Mouse (Mus musculus) lung, embryonic 14.5 days (tissue): ENCODE results near the gene Vat1. TPM values are rescaled to one million over a fixed set of nuclear protein-coding genes. Genes with fewer than 3 reads are reported as not detected.

Source experiments
- ATAC-seq: fragments of 200-750 bp; cut with Nextera tagmentation; 2 replicates; pipeline ENCODE4 v1.8.0; 2017; ENCODE audit warnings: mild to moderate bottlenecking, moderate TSS enrichment, moderate library complexity; ENCODE audit not compliant: insufficient read depth
- DNase-seq: peaks from one replicate; pipeline ENCODE4 v3.0.0-alpha.2; 2015
- H3K27ac ChIP-seq: fragments of 300-500 bp; sonication (generic); 2 replicates; pipeline ENCODE4 v1.5.1; 2014; ENCODE audit warnings: low read depth, mild to moderate bottlenecking, moderate library complexity
- H3K27me3 ChIP-seq: fragments of 300-500 bp; sonication (generic); 2 replicates; pipeline ENCODE4 v1.6.1; 2014; ENCODE audit warnings: low read length, control low read depth; ENCODE audit not compliant: insufficient read depth
- H3K36me3 ChIP-seq: fragments of 300-500 bp; sonication (generic); 2 replicates; pipeline ENCODE4 v1.6.1; 2014; ENCODE audit warnings: control low read depth; ENCODE audit not compliant: insufficient read depth
- H3K4me1 ChIP-seq: fragments of 300-500 bp; sonication (generic); 2 replicates; pipeline ENCODE4 v1.6.1; 2014; ENCODE audit warnings: antibody characterized with exemption, control low read depth; ENCODE audit not compliant: insufficient read depth
- H3K4me2 ChIP-seq: fragments of 300-500 bp; sonication (generic); 2 replicates; pipeline ENCODE4 v1.6.1; 2014; ENCODE audit warnings: mild to moderate bottlenecking
- H3K4me3 ChIP-seq: fragments of 300-500 bp; sonication (generic); 2 replicates; pipeline ENCODE4 v1.5.1; 2014; ENCODE audit warnings: low read depth, low read length
- H3K9ac ChIP-seq: fragments of 300-500 bp; sonication (generic); 2 replicates; pipeline ENCODE4 v1.6.1; 2014
- H3K9me3 ChIP-seq: fragments of 300-500 bp; sonication (generic); 2 replicates; pipeline ENCODE4 v1.6.1; 2016; ENCODE audit warnings: low read depth, low read length, control low read depth
- CTCF ChIP-seq: IDR thresholded peaks from 2 replicates; pipeline ENCODE4 v1.5.1; 2016; ENCODE audit warnings: antibody characterized with exemption, low read depth
- WGBS: fragments of 180-500 bp; shearing (Covaris S2); extraction: QIAGEN DNeasy Blood & Tissue Kit; methylation state at CpG from one replicate; pipeline ENCODE4 v1.1.7; 2014; 5-methylcytosine and 5-hydroxymethylcytosine counted together
- polyA plus RNA-seq: library from polyadenylated mRNA; unstranded; fragments of >200 nt; fragmentation: Nextera tagmentation; extraction: Ambion mirVana; gene quantifications from 2 replicates; pipeline ENCODE4 v1.2.1, GENCODE M21; 2014

Gene Vat1
- polyA plus RNA-seq, result 36.3 and 38.2 TPM in 2 replicates

- Histone ChIP-seq H3K4me2 (peak within 1 kb of the TSS; percentile 98), H3K27ac (peak within 1 kb of the TSS; percentile 79), H3K4me3 (peak within 1 kb of the TSS; percentile 74), H3K27me3 (no peaks in the 10 kb centered on the region), H3K36me3 (peaks cover 15% of the 10 kb centered on the region; the same call in 1 of the 2 replicates), H3K9ac (peak within 1 kb of the TSS; percentile 62), H3K9me3 (no peaks in the 10 kb centered on the region), H3K4me1 (peaks cover 5% of the 10 kb centered on the region; the same call in 1 of the 2 replicates)
- WGBS, result 1% methylated on average over 60 of the region's 60 CpGs
- peak; percentile 76 for DNase-seq
- peak; percentile 59; the same call in 1 of the 2 replicates for ATAC-seq
- TF ChIP-seq CTCF, result no peak
Observed at GRCm38 (mm10) chr11:101465869-101466551, at the start of gene Vat1. Vat1 (minus strand) TSS chr11:101466230.

- 91% methylated on average over 7 of the region's 7 CpGs for WGBS
- ATAC-seq (no peak), DNase-seq (no peak)
- no peak overlapping the region for H3K4me3 ChIP-seq
- no peak for TF ChIP-seq CTCF
- H3K9ac ChIP-seq, result no peak overlapping the region
- no peaks in the 10 kb centered on the region for H3K4me1 ChIP-seq
- no peak overlapping the region for H3K4me2 ChIP-seq
- H3K27me3 ChIP-seq, result no peaks in the 10 kb centered on the region
- H3K9me3 ChIP-seq, result no peaks in the 10 kb centered on the region
- no peak overlapping the region for H3K27ac ChIP-seq
- H3K36me3 ChIP-seq, result peaks cover 69% of the 10 kb centered on the region
Observed at GRCm38 (mm10) chr11:101507090-101507489, 41.1 kb upstream of the Vat1 start.

- ATAC-seq, result no peak
- peaks cover 68% of the 10 kb centered on the region for H3K36me3 ChIP-seq
- H3K9ac ChIP-seq, result no peak overlapping the region
Observed at GRCm38 (mm10) chr11:101506269-101506780, 40.3 kb upstream of the Vat1 start.

DNA sequence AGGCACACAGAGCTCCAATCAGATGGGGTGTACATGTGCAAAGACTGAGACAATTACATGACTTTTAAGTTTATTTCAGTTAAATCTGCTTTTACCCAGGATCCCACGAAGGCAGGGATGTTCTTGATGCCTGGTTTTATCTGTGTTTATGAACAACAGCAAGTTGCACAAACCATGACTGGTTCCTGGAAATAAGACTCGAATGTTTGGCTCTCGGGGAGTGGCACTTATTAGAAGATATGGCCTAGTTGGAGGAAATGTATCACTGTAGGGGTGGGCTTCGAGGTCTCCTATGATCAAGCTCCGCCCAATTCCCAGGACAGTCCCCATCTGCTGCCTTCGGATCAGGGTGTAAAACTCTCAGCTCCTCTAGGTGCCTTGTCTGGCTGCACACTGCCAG is 20.1 kb upstream of the Vat1 start:
- no peak for TF ChIP-seq CTCF
- Histone ChIP-seq H3K36me3 (peaks cover 35% of the 10 kb centered on the region), H3K27me3 (no peaks in the 10 kb centered on the region), H3K9me3 (no peaks in the 10 kb centered on the region), H3K9ac (no peak overlapping the region), H3K4me3 (no peak overlapping the region), H3K4me1 (no peaks in the 10 kb centered on the region), H3K27ac (no peak overlapping the region), H3K4me2 (no peak overlapping the region)
- DNase-seq (no peak), ATAC-seq (no peak)
- WGBS, result 62% methylated on average over 6 of the region's 6 CpGs

More at GRCm38 (mm10) chr11:101506269-101506780, 40.3 kb upstream of the Vat1 start:
- DNase-seq, result no peak
- no peaks in the 10 kb centered on the region for H3K27me3 ChIP-seq
- no peak overlapping the region for H3K4me2 ChIP-seq
- H3K9me3 ChIP-seq, result no peaks in the 10 kb centered on the region
- TF ChIP-seq CTCF, result no peak
- no peak overlapping the region for H3K4me3 ChIP-seq
- H3K4me1 ChIP-seq, result no peaks in the 10 kb centered on the region
- 88% methylated on average over 5 of the region's 5 CpGs for WGBS
- H3K27ac ChIP-seq, result no peak overlapping the region

DNA sequence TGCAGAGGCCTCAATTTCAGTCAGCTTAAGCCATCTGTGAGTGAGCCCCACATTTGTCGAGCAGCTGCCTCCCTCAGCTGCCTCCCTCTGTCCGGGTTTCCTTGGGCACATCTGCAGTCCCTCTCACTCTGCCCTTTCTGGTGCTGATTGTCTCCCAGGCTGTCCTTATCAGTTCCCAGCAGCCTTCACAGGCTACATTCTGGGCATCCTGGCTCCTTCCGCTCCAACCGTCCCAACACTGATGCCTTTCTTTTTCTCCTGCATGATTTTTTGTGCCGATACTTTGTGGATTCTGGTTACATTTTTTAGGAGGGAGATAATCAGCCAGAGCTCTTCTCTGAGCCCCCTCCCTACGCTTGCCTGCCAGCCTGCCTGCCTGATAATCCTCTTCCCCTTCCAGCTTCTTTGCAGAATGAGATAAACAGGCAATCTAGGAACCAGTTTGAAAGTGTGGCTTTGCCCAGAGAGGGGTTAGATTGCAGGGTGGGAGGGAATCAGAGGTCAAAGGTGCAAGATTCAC is 19.5 kb upstream of the Vat1 start:
- Histone ChIP-seq H3K36me3 (peaks cover 34% of the 10 kb centered on the region), H3K4me2 (no peak overlapping the region), H3K27me3 (no peaks in the 10 kb centered on the region), H3K9me3 (no peaks in the 10 kb centered on the region), H3K4me1 (no peaks in the 10 kb centered on the region), H3K27ac (no peak overlapping the region), H3K4me3 (no peak overlapping the region), H3K9ac (no peak overlapping the region)
- ATAC-seq (no peak), DNase-seq (no peak)
- 34% methylated on average over 6 of the region's 6 CpGs for WGBS
- no peak for TF ChIP-seq CTCF

- Histone ChIP-seq H3K27ac (no peak overlapping the region), H3K4me2 (no peak overlapping the region), H3K9me3 (no peaks in the 10 kb centered on the region), H3K4me1 (no peaks in the 10 kb centered on the region), H3K36me3 (peaks cover 26% of the 10 kb centered on the region), H3K27me3 (no peaks in the 10 kb centered on the region), H3K9ac (no peak overlapping the region), H3K4me3 (no peak overlapping the region)
- ATAC-seq (no peak), DNase-seq (no peak)
- 74% methylated on average over 7 of the region's 7 CpGs for WGBS
- TF ChIP-seq CTCF, result no peak
Observed at GRCm38 (mm10) chr11:101484814-101485213, 18.8 kb upstream of the Vat1 start.

GRCm38 (mm10) chr11:101484245-101484644 is 18.2 kb upstream of the Vat1 start:
- DNase-seq, result no peak
- Histone ChIP-seq H3K9ac (no peak overlapping the region), H3K4me3 (no peak overlapping the region), H3K9me3 (no peaks in the 10 kb centered on the region), H3K27ac (no peak overlapping the region), H3K4me2 (no peak overlapping the region), H3K27me3 (no peaks in the 10 kb centered on the region), H3K36me3 (peaks cover 21% of the 10 kb centered on the region), H3K4me1 (no peaks in the 10 kb centered on the region)
- ATAC-seq, result no peak
- TF ChIP-seq CTCF, result no peak
- 58% methylated on average over 6 of the region's 6 CpGs for WGBS
